In the genomic region with DNA sequence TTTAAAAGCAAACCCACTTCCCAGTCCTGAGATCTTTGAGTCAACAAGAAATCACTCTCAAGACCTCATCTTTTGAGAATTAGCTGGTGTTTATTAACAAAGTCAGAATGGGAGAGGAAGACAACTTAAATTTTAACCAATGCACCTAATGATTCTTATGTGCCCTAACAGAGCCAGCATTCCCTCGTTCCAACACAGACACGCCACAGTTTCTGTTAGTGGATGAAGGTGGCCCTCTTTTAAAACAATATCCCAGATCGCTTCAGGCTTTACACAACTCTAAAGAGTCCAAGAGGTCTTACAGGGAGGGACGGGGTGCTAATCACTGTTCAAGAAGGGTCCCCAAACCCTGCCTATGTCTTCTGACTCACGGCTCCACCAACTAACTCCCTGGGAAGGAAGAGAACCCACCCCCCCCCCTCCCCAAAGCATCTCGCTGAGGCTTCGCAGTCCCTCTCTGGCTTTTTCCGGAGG, we compare ENCODE assay signal across 8 mouse cellular contexts. TPM values are rescaled to one million over a fixed set of nuclear protein-coding genes. Genes with fewer than 3 reads are reported as not detected.
DNase-seq lines count a peak whose midpoint lies in the region; ATAC-seq and TF ChIP-seq lines count a peak whose summit lies in the region.

No protein-coding gene starts in this region.

- H3K9ac ChIP-seq in lung, embryonic 14.5 days, result peak overlapping the region; percentile 92
- H3K9ac ChIP-seq in forebrain, embryonic 11.5 days (ENCODE audit: low read length), result peak overlapping the region; percentile 94
- H3K9ac ChIP-seq in kidney, embryonic 16.5 days (replicated peaks; ENCODE audit: low read length), result peak overlapping the region; percentile 97
- peak overlapping the region; percentile 83 for H3K9ac ChIP-seq in neural tube, embryonic 12.5 days

- H3K4me3 ChIP-seq in lung, embryonic 14.5 days (ENCODE audit: low read depth, low read length), result peak overlapping the region; percentile 75
- H3K4me3 ChIP-seq in forebrain, embryonic 11.5 days (ENCODE audit: low read depth, low read length), result peak overlapping the region; percentile 76
- peak overlapping the region; percentile 88 for H3K4me3 ChIP-seq in kidney, embryonic 16.5 days (ENCODE audit: low read length)
- peak overlapping the region; percentile 69 for H3K4me3 ChIP-seq in neural tube, embryonic 12.5 days

- no peaks in the 10 kb centered on the region for H3K27me3 ChIP-seq in lung, embryonic 14.5 days (ENCODE audit: insufficient read depth, low read length)
- no peaks in the 10 kb centered on the region for H3K27me3 ChIP-seq in forebrain, embryonic 11.5 days (ENCODE audit: control insufficient read depth, insufficient read depth, low read length)
- no peaks in the 10 kb centered on the region for H3K27me3 ChIP-seq in kidney, embryonic 16.5 days (ENCODE audit: insufficient read depth, low read length)
- H3K27me3 ChIP-seq in neural tube, embryonic 12.5 days (replicated peaks), result no peaks in the 10 kb centered on the region

- peak overlapping the region; percentile 94 for H3K27ac ChIP-seq in lung, embryonic 14.5 days (ENCODE audit: low read depth)
- peak overlapping the region; percentile 93 for H3K27ac ChIP-seq in forebrain, embryonic 11.5 days (ENCODE audit: low read depth, low read length)
- H3K27ac ChIP-seq in kidney, embryonic 16.5 days (ENCODE audit: low read length), result peak overlapping the region; percentile 96
- peak overlapping the region; percentile 90 for H3K27ac ChIP-seq in neural tube, embryonic 12.5 days

- WGBS in lung, embryonic 14.5 days, result under 1% methylated on average over 8 of the region's 8 CpGs
- under 1% methylated on average over 8 of the region's 8 CpGs for WGBS in forebrain, embryonic 11.5 days
- 0% methylated on average over 8 of the region's 8 CpGs for WGBS in kidney, embryonic 16.5 days
- 1% methylated on average over 8 of the region's 8 CpGs for WGBS in neural tube, embryonic 12.5 days

- H3K4me2 ChIP-seq in lung, embryonic 14.5 days, result peak overlapping the region; percentile 74
- H3K4me2 ChIP-seq in forebrain, embryonic 11.5 days (ENCODE audit: low read depth, low read length, severe bottlenecking), result peak overlapping the region; percentile 75
- peak overlapping the region; percentile 75 for H3K4me2 ChIP-seq in kidney, embryonic 16.5 days (replicated peaks; ENCODE audit: low read depth, low read length)
- H3K4me2 ChIP-seq in neural tube, embryonic 12.5 days (replicated peaks), result peak overlapping the region; percentile 70

- no peaks in the 10 kb centered on the region for H3K9me3 ChIP-seq in lung, embryonic 14.5 days (ENCODE audit: low read depth, low read length)
- H3K9me3 ChIP-seq in forebrain, embryonic 11.5 days (ENCODE audit: control insufficient read depth, low read length), result no peaks in the 10 kb centered on the region
- no peaks in the 10 kb centered on the region for H3K9me3 ChIP-seq in kidney, embryonic 16.5 days (ENCODE audit: low read length)
- H3K9me3 ChIP-seq in neural tube, embryonic 12.5 days, result no peaks in the 10 kb centered on the region

- ATAC-seq in lung, embryonic 14.5 days (ENCODE audit: insufficient read depth), result no peak
- ATAC-seq in forebrain, embryonic 11.5 days (replicated peaks; ENCODE audit: low FRiP score), result no peak
- no peak for ATAC-seq in kidney, embryonic 16.5 days (ENCODE audit: low FRiP score, low TSS enrichment)
- no peak for ATAC-seq in neural tube, embryonic 12.5 days (ENCODE audit: low FRiP score, low read depth)

- H3K36me3 ChIP-seq in lung, embryonic 14.5 days (ENCODE audit: insufficient read depth), result peaks cover 3% of the 10 kb centered on the region; the same call in 1 of the 2 replicates
- no peaks in the 10 kb centered on the region for H3K36me3 ChIP-seq in forebrain, embryonic 11.5 days (ENCODE audit: control insufficient read depth, insufficient read depth, low read length)
- H3K36me3 ChIP-seq in kidney, embryonic 16.5 days (ENCODE audit: insufficient read depth, low read length), result 0 out of 2 replicates have a peak, but pooled peaks cover 3% of the 10 kb centered on the region
- H3K36me3 ChIP-seq in neural tube, embryonic 12.5 days, result peaks cover 3% of the 10 kb centered on the region; the same call in 1 of the 2 replicates

- TF ChIP-seq CTCF in lung, embryonic 14.5 days (IDR thresholded peaks at IDR 0.05; ENCODE audit: low read depth), result no peak

- H3K4me1 ChIP-seq in lung, embryonic 14.5 days (ENCODE audit: insufficient read depth), result no peaks in the 10 kb centered on the region
- H3K4me1 ChIP-seq in forebrain, embryonic 11.5 days (replicated peaks; ENCODE audit: control insufficient read depth, insufficient read depth, low read length), result no peaks in the 10 kb centered on the region; the same call in 1 of the 2 replicates
- H3K4me1 ChIP-seq in kidney, embryonic 16.5 days (ENCODE audit: insufficient read depth, low read length), result 0 out of 2 replicates have a peak, but pooled peaks cover 5% of the 10 kb centered on the region
- no peaks in the 10 kb centered on the region for H3K4me1 ChIP-seq in neural tube, embryonic 12.5 days

- no peak for DNase-seq in lung, embryonic 14.5 days
- DNase-seq in lung, postnatal 36 days, result no peak
- DNase-seq in forebrain, embryonic 11.5 days (ENCODE audit: low spot score), result no peak
- DNase-seq in adrenal gland, postnatal 25 days, result no peak
- DNase-seq in cerebellum, postnatal 4 days (ENCODE audit: low spot score in 2 of 2), result no peak
- DNase-seq in adrenal gland, postnatal 10 days, result no peak

RNA-seq across cellular contexts. Expression of gene Galc, which starts 0.9 kb away (rescaled TPM):
- polyA plus RNA-seq in lung, embryonic 14.5 days (2014; fragmentation: Nextera tagmentation; extraction: Ambion mirVana), result 10.5 and 10.6 TPM in 2 replicates
- polyA plus RNA-seq in forebrain, embryonic 11.5 days (2014; fragmentation: Nextera tagmentation; extraction: Ambion mirVana), result 14.7 and 16.4 TPM in 2 replicates
- polyA plus RNA-seq in kidney, embryonic 16.5 days (2015; fragmentation: Nextera tagmentation; extraction: Ambion mirVana), result 14.6 and 16.1 TPM in 2 replicates
- 11.2 and 12.3 TPM in 2 replicates for polyA plus RNA-seq in neural tube, embryonic 12.5 days (2016; fragmentation: Nextera tagmentation; extraction: Ambion mirVana)
- 17.6 and 18.5 TPM in 2 replicates for total RNA-seq in adrenal gland, postnatal 25 days (2021)
- 10 to 100 TPM; 14.7 to 17.4 TPM for total RNA-seq in adrenal gland, postnatal 10 days (2021)

RNA-seq across cellular contexts. Expression of gene Gpr65, which starts 10.0 kb away (rescaled TPM):
- polyA plus RNA-seq in lung, embryonic 14.5 days (2014; fragmentation: Nextera tagmentation; extraction: Ambion mirVana), result 0.84 and 1.9 TPM in 2 replicates
- polyA plus RNA-seq in forebrain, embryonic 11.5 days (2014; fragmentation: Nextera tagmentation; extraction: Ambion mirVana), result 0.20 and 0.51 TPM in 2 replicates
- polyA plus RNA-seq in kidney, embryonic 16.5 days (2015; fragmentation: Nextera tagmentation; extraction: Ambion mirVana), result 1.2 and 1.5 TPM in 2 replicates
- 0.56 and 0.86 TPM in 2 replicates for polyA plus RNA-seq in neural tube, embryonic 12.5 days (2016; fragmentation: Nextera tagmentation; extraction: Ambion mirVana)
- 0.43 and 0.82 TPM in 2 replicates for total RNA-seq in adrenal gland, postnatal 25 days (2021)
- 1 to 10 TPM in 1 of 2 experiments, under 1 TPM in 1; 0.79 to 1.7 TPM for total RNA-seq in adrenal gland, postnatal 10 days (2021)
